Mouse (Mus musculus) cerebellum, adult 2 months (tissue): Measurements from ENCODE around the gene Cfap299.

Experiments
- CTCF ChIP-seq: fragments of 200-500 bp; IDR thresholded peaks from 2 replicates; pipeline ENCODE4 v1.5.1; 2011; ENCODE audit warnings: low read depth, mild to moderate bottlenecking, control low read depth, low read length, moderate library complexity, borderline replicate concordance; ENCODE audit not compliant: insufficient read depth
- POLR2A ChIP-seq: fragments of 200-500 bp; IDR thresholded peaks from 2 replicates; pipeline ENCODE4 v1.6.1; 2011; ENCODE audit warnings: low read length, control low read depth, borderline replicate concordance; ENCODE audit not compliant: insufficient read depth

DNA sequence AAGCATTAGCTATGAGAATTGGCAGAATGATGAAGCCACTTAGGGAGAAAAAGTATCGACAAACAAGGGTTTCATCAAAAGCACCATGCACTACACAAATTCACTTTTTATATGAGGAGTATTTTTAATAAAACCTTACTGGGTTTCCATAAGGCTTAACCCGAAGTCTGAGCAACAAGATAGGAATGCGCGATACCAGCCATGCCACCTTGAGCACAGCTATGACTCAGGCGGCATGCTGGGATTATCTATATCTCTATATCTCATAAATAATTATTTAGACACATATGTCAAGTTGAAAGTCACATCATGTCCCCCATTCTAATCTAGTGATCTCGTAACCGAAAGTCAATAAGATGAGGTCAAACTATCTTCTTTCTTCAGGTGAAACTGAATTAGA lies 453.0 kb downstream of the Cfap299 start:
- no peak for TF ChIP-seq CTCF
- no peak for TF ChIP-seq POLR2A
